Mouse (Mus musculus) B cell, adult 62 days (primary cell): ENCODE data around the gene Ero1lb. TPM values are rescaled to one million over a fixed set of nuclear protein-coding genes. Genes with fewer than 3 reads are reported as not detected.

Experiments used
- total RNA-seq: library from RNA; stranded (reverse); gene quantifications from 4 replicates; pipeline ENCODE4 v1.2.4, GENCODE M21; 2023

The Ero1lb gene
- total RNA-seq = 108 to 114 TPM (median 112 TPM) in 4 replicates

DNA sequence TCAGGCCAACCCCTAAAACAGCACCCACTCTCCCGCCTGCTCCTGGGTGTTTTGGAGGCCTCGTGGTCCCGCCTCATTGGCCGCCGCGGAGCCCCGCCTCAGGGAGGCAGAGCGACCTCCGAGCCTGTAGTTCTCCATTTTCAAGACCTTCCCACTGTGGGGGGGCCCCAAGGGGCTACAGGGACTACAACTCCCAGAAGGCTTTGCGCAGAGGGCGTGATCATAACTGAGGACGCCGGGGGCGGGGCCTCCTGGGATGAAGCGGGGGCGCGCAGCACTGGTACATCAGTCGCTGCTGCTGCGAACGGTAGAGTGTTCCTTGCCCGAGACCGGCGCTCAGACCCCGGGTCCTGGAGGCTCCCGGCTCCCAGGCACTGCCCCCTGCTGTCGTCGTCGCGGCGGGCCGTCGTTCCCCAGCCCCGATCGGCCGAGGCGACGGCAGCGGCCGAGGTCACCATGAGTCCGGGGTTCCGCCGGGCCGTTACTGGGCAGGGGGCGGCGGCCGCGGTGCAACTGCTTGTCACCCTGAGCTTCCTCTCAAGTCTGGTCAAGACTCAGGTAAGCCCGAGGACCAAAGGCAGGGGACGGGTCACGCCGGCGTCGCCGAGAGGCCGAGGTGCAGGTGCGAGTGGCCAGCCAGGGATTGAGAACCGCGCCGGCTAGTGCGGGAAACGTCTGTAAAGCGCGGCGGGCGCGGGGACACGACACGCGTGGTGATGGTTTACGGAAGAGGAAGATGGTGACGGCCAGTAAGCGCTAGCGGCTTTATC is at the start of gene Ero1lb:
Gene Ero1lb, plus strand, starts transcription at position 254 of the 770 bp plus-strand sequence.

DNA sequence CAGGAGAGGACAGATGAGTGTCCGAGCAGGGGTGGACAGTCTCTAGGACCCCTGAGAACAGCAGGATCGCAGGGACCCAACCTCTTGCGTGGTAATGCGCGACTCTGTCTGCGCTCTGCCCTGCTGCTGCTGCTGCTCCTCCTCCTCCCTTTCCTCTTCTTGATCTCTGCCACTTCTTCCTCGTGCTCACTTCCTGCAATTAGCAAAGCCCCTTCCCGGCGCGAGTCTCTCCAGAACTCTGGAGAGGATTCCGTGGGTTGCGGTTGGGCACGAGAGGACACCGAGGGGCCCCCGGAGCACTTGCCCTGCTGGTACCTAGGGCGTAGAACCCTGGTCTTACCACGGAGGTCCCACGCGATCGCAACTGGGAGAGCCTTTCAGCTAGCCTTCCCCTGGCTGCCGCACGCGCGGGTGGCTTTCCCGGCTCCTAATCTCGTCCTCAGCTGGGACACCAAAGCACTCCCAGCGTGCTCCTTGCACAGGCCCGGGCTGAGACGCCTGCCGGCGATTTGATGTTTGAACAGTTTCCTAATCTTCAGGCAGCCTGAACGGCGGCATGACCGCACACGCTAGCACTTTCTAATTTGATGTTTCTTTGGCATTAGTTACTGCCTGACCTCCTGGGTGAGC is 45.6 kb upstream of the Ero1lb start, which contains the start of gene Edaradd:
Gene Edaradd, minus strand, starts transcription at position 484 of the 630 bp plus-strand sequence.

Other genes with a start within 250 kb of the Ero1lb start
- gene Actn2, start 225.1 kb upstream of the Ero1lb start, total RNA-seq = not detected in 4 replicates
- 89.6 to 111 TPM (median 98.4 TPM) in 4 replicates for gene Heatr1, start 170.8 kb upstream of the Ero1lb start, total RNA-seq
- gene Lgals8, start 100.9 kb upstream of the Ero1lb start, total RNA-seq = 178 to 187 TPM (median 180 TPM) in 4 replicates
- gene Edaradd, start 45.4 kb upstream of the Ero1lb start, total RNA-seq = 21.7 to 23.5 TPM (median 22.4 TPM) in 4 replicates
- gene Prl2c3, start 234.2 kb downstream of the Ero1lb start, total RNA-seq = not detected in 4 replicates